22 mouse cellular contexts compared by ENCODE assay signal in the genomic region with DNA sequence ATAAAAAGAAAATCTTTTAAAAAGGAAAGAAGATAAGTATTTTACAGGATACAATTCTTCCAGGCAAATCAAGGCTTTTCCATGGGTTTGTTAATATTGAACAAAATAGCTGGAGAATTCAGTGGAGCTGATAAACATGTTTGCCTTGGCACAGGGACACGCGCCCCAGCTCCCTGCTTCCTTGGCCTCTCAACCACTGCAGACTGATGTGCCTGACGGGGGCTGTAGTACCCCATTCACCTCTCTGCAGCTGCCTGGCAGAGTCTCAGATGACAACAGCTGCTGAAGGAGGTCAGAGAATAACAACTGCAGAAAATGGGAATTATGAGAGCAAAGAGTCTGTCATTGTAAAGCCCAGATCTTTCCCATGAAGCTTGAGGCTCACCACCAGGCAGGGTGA. TPM values are rescaled to one million over a fixed set of nuclear protein-coding genes. Genes with fewer than 3 reads are reported as not detected.
DNase-seq lines count a peak whose midpoint lies in the region; ATAC-seq and TF ChIP-seq lines count a peak whose summit lies in the region.
"Had no signal": no experiment of that assay in that cellular context is flagged by ENCODE, and none has a peak within 500 bp of the region (broad histone marks: within the 10 kb centered on the region; RNA-seq: fewer than 3 reads in every experiment).

No protein-coding gene starts in this region.

- peak overlapping the region; percentile 31; the same call in 1 of the 2 replicates for H3K27ac ChIP-seq in forebrain, embryonic 10.5 days
- H3K27ac ChIP-seq in forebrain, embryonic 13.5 days: no peak overlapping the region
- H3K27ac ChIP-seq in kidney, adult 2 months (ENCODE audit: insufficient read depth, low read depth, low read length): no peak overlapping the region
- H3K27ac ChIP-seq: heart, adult 2 months; intestine, embryonic 15.5 days; lung, embryonic 15.5 days had no signal

- H3K4me3 ChIP-seq in forebrain, embryonic 10.5 days: no peak overlapping the region
- no peak overlapping the region for H3K4me3 ChIP-seq in forebrain, embryonic 13.5 days
- no peak overlapping the region for H3K4me3 ChIP-seq in kidney, adult 2 months (ENCODE audit: insufficient read depth, low read depth, low read length)
- H3K4me3 ChIP-seq: heart, adult 2 months; intestine, embryonic 15.5 days; lung, embryonic 15.5 days had no signal

- no peaks in the 10 kb centered on the region for H3K27me3 ChIP-seq in forebrain, embryonic 10.5 days (ENCODE audit: poor library complexity, severe bottlenecking)
- H3K27me3 ChIP-seq in forebrain, embryonic 13.5 days: no peaks in the 10 kb centered on the region
- H3K27me3 ChIP-seq in kidney, adult 2 months (replicated peaks; ENCODE audit: control insufficient read depth, insufficient read depth, low read length): no peaks in the 10 kb centered on the region
- H3K27me3 ChIP-seq: intestine, embryonic 15.5 days; lung, embryonic 15.5 days had no signal

- H3K4me1 ChIP-seq in forebrain, embryonic 10.5 days: peaks cover 17% of the 10 kb centered on the region
- H3K4me1 ChIP-seq in forebrain, embryonic 13.5 days: peaks cover 14% of the 10 kb centered on the region
- peaks cover 4% of the 10 kb centered on the region; the same call in 1 of the 2 replicates for H3K4me1 ChIP-seq in kidney, adult 2 months (ENCODE audit: control insufficient read depth, insufficient read depth, low read length)
- H3K4me1 ChIP-seq: intestine, embryonic 15.5 days; lung, embryonic 15.5 days had no signal

- no peak for ATAC-seq in forebrain, embryonic 13.5 days
- ATAC-seq: activated CD4-positive, CD25-positive, alpha-beta regulatory T cell, adult 4 months; intestine, embryonic 15.5 days had no signal

- no peak for TF ChIP-seq CTCF in kidney, adult 2 months (conservative IDR thresholded peaks at IDR 0.05; ENCODE audit: insufficient read depth, insufficient read length, low read depth, low read length)

- intact Hi-C loops in left cerebral cortex, postnatal 25 days (cut with DNase I): no loop called here

- TF ChIP-seq POLR2A in kidney, adult 2 months (IDR thresholded peaks at IDR 0.05; ENCODE audit: low read depth, low read length): no peak

- H3K9me3 ChIP-seq in forebrain, embryonic 10.5 days: no peaks in the 10 kb centered on the region
- H3K9me3 ChIP-seq in forebrain, embryonic 13.5 days (replicated peaks): no peaks in the 10 kb centered on the region
- H3K9me3 ChIP-seq: intestine, embryonic 15.5 days; lung, embryonic 15.5 days had no signal

- no peaks in the 10 kb centered on the region for H3K36me3 ChIP-seq in forebrain, embryonic 10.5 days (replicated peaks)
- H3K36me3 ChIP-seq in forebrain, embryonic 13.5 days (ENCODE audit: poor library complexity, severe bottlenecking): no peaks in the 10 kb centered on the region
- H3K36me3 ChIP-seq in kidney, adult 2 months (ENCODE audit: control insufficient read depth, insufficient read depth, low read length): no peaks in the 10 kb centered on the region
- H3K36me3 ChIP-seq: intestine, embryonic 15.5 days; lung, embryonic 15.5 days had no signal

- no peak overlapping the region for H3K4me2 ChIP-seq in forebrain, embryonic 13.5 days
- H3K4me2 ChIP-seq: intestine, embryonic 15.5 days; lung, embryonic 15.5 days had no signal

- no peak overlapping the region for H3K9ac ChIP-seq in forebrain, embryonic 13.5 days
- H3K9ac ChIP-seq: intestine, embryonic 15.5 days; lung, embryonic 15.5 days had no signal

- no peak for DNase-seq in forebrain, embryonic 10.5 days (ENCODE audit: extremely low spot score, low spot score)
- peak; percentile 30 for DNase-seq in kidney, adult 2 months
- no peak for DNase-seq in kidney, adult 18-20 months
- DNase-seq in ovary, postnatal 36 days (ENCODE audit: low spot score): peak; percentile 23
- DNase-seq in ovary, postnatal 14 days (ENCODE audit: low spot score): no peak
- no peak for DNase-seq in left cerebral cortex, adult 18-20 months (ENCODE audit: low spot score in 2 of 2)
- no peak for DNase-seq in left cerebral cortex, postnatal 25 days (ENCODE audit: low spot score in 2 of 2)
- DNase-seq: cerebellum, postnatal 25 days; layer of hippocampus, postnatal 36 days; midbrain, embryonic 14.5 days; retina, postnatal 1 day; thymus, postnatal 14 days had no signal

- WGBS in forebrain, embryonic 10.5 days: 74% methylated on average over 3 of the region's 3 CpGs
- 64% methylated on average over 3 of the region's 3 CpGs for WGBS in forebrain, embryonic 13.5 days
- WGBS in kidney, adult 2 months: 55% methylated on average over 3 of the region's 3 CpGs

RNA-seq across cellular contexts. Expression of a gene that starts 27.3 kb away (rescaled TPM):
- polyA plus RNA-seq in forebrain, embryonic 10.5 days (2016; fragmentation: Nextera tagmentation; extraction: Ambion mirVana): not detected in 2 replicates
- not detected in 2 replicates for polyA plus RNA-seq in forebrain, embryonic 13.5 days (2015; fragmentation: Nextera tagmentation; extraction: Ambion mirVana)
- polyA plus RNA-seq in kidney, adult 2 months (2012; rRNA removed): 0.05 and 0.06 TPM in 2 replicates
- not detected for total RNA-seq in left cerebral cortex, adult 18-20 months (2021)
- total RNA-seq in left cerebral cortex, postnatal 25 days (2021): not detected
- total RNA-seq: adrenal gland, postnatal 4 days; heart, adult 2 months; layer of hippocampus, postnatal 36 days had no signal
- polyA plus RNA-seq: activated CD4-positive, CD25-positive, alpha-beta regulatory T cell, adult 4 months; heart, adult 2 months; hindbrain, embryonic 11.5 days; intestine, embryonic 15.5 days; limb, embryonic 11.5 days; lung, embryonic 15.5 days; midbrain, embryonic 14.5 days; neural tube, embryonic 11.5 days; stomach, embryonic 14.5 days had no signal

RNA-seq across cellular contexts. Expression of a gene that starts 53.6 kb away (rescaled TPM):
- 45.0 and 48.4 TPM in 2 replicates for polyA plus RNA-seq in forebrain, embryonic 10.5 days (2016; fragmentation: Nextera tagmentation; extraction: Ambion mirVana)
- 63.1 and 66.3 TPM in 2 replicates for polyA plus RNA-seq in forebrain, embryonic 13.5 days (2015; fragmentation: Nextera tagmentation; extraction: Ambion mirVana)
- polyA plus RNA-seq in kidney, adult 2 months (2012; rRNA removed): 29.5 and 36.8 TPM in 2 replicates
- total RNA-seq in left cerebral cortex, adult 18-20 months (2021): 100 to 1,000 TPM; 119 TPM
- total RNA-seq in left cerebral cortex, postnatal 25 days (2021): 100 to 1,000 TPM; 102 to 108 TPM

Comparison
In these comparisons a context has a peak if more than half of its experiments do, and no peak if none do; other contexts are left out.
1. DNase-seq: peak in kidney, adult 2 months (single experiment) and ovary, postnatal 36 days (single experiment); none in forebrain, embryonic 10.5 days (single experiment), kidney, adult 18-20 months (single experiment), ovary, postnatal 14 days (single experiment), left cerebral cortex, adult 18-20 months (0 of 2) and left cerebral cortex, postnatal 25 days (0 of 2).